Mouse (Mus musculus) erythroblast, embryonic 14.5 days (primary cell): ENCODE measurements around the gene Dbt.

Experiments
- GATA1 ChIP-seq: IDR thresholded peaks from 2 replicates; pipeline ENCODE4 v1.6.1; 2012; ENCODE audit warnings: low read length, inconsistent platforms, mixed read lengths
- TAL1 ChIP-seq: IDR thresholded peaks from 3 replicates; pipeline ENCODE4 v1.6.1; 2012; ENCODE audit warnings: low read length, inconsistent platforms, mixed read lengths

DNA sequence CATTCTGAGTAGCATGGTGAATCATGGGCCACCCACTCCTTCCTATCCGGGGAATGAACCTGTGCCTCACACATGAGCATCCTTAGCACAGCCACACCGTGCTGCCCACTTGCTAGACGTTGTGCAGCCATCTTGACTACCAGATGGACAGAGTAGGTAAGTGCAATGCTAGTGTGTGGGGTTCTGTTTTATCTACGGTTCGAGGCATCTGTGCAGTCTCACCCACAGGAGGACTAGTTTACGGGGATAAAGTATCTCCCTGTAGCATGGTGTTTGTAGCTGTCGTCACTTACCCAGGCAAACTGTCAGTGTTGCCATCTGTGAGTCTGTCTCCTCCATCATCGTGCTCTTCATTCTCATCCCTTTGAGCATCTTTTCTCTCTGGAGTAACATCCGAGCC lies 69.3 kb downstream of the Dbt start:
- TF ChIP-seq GATA1, result no peak
- no peak for TF ChIP-seq TAL1
